Mouse (Mus musculus): Measurements from ENCODE around the gene 2310011J03Rik. TPM values are rescaled to one million over a fixed set of nuclear protein-coding genes. Genes with fewer than 3 reads are reported as not detected.

2310011J03Rik gene
- polyA plus RNA-seq, 1 experiment: 44.0 TPM

- H3K4me3 ChIP-seq: no peak overlapping the region
These were observed 37.0 kb upstream of the 2310011J03Rik start for GRCm38 (mm10) chr10:80357336-80357735.

GRCm38 (mm10) chr10:80356737-80357136, 36.4 kb upstream of the 2310011J03Rik start:
- Histone ChIP-seq H3K27me3 (ENCODE audit: control insufficient read depth, insufficient read depth, insufficient read length) (peaks cover 71% of the 10 kb centered on the region), H3K4me2 (ENCODE audit: low read depth) (no peak overlapping the region), H3ac (ENCODE audit: control insufficient read depth, insufficient read length) (no peak overlapping the region), H3K79me2 (ENCODE audit: control insufficient read depth, insufficient read depth) (no peaks in the 10 kb centered on the region), H3K36me3 (ENCODE audit: control insufficient read depth, insufficient read depth) (no peaks in the 10 kb centered on the region), H3K4me3 (no peak overlapping the region)
- TF ChIP-seq TCF3 (IDR thresholded peaks at IDR 0.05; ENCODE audit: insufficient read length, low read depth): no peak
- TF ChIP-seq POLR2A (IDR thresholded peaks at IDR 0.05; ENCODE audit: insufficient read length, low read depth): no peak
- no peak for TF ChIP-seq MYOG (IDR thresholded peaks at IDR 0.05; ENCODE audit: control insufficient read depth in 1 of 3, insufficient read depth in 1 of 3, insufficient read length in 2 of 3, low read depth in 2 of 3)
- TF ChIP-seq CEBPB (IDR thresholded peaks at IDR 0.05; ENCODE audit: insufficient read depth, poor library complexity, severe bottlenecking): no peak
- no peak for TF ChIP-seq TCF12 (IDR thresholded peaks at IDR 0.05; ENCODE audit: insufficient read depth, poor library complexity, severe bottlenecking)

More at GRCm38 (mm10) chr10:80357336-80357735, 37.0 kb upstream of the 2310011J03Rik start:
- Histone ChIP-seq H3K36me3 (ENCODE audit: control insufficient read depth, insufficient read depth) (no peaks in the 10 kb centered on the region), H3K27me3 (ENCODE audit: control insufficient read depth, insufficient read depth, insufficient read length) (peaks cover 71% of the 10 kb centered on the region), H3K4me2 (ENCODE audit: low read depth) (no peak overlapping the region), H3K79me2 (ENCODE audit: control insufficient read depth, insufficient read depth) (no peaks in the 10 kb centered on the region), H3ac (ENCODE audit: control insufficient read depth, insufficient read length) (no peak overlapping the region)
- TF ChIP-seq SRF (IDR thresholded peaks at IDR 0.05; ENCODE audit: control insufficient read depth, insufficient read length, low read depth) (no peak), POLR2A (IDR thresholded peaks at IDR 0.05; ENCODE audit: insufficient read length, low read depth) (no peak), TCF12 (IDR thresholded peaks at IDR 0.05; ENCODE audit: insufficient read depth, poor library complexity, severe bottlenecking) (no peak), E2F4 (IDR thresholded peaks at IDR 0.05; ENCODE audit: insufficient read depth) (no peak), USF1 (IDR thresholded peaks at IDR 0.05; ENCODE audit: low read depth) (no peak), CEBPB (IDR thresholded peaks at IDR 0.05; ENCODE audit: insufficient read depth, poor library complexity, severe bottlenecking) (no peak), TCF3 (IDR thresholded peaks at IDR 0.05; ENCODE audit: insufficient read length, low read depth) (no peak), MYOG (IDR thresholded peaks at IDR 0.05; ENCODE audit: control insufficient read depth in 1 of 3, insufficient read depth in 1 of 3, insufficient read length in 2 of 3, low read depth in 2 of 3) (no peak), POLR2AphosphoS2 (IDR thresholded peaks at IDR 0.05; ENCODE audit: insufficient read length, low read depth) (no peak), REST (IDR thresholded peaks at IDR 0.05; ENCODE audit: insufficient read depth, insufficient read length) (no peak), MYOD1 (IDR thresholded peaks at IDR 0.05; ENCODE audit: control insufficient read depth in 1 of 3, insufficient read length in 2 of 3, low read depth in 2 of 3) (no peak), MAX (IDR thresholded peaks at IDR 0.05; ENCODE audit: low read depth) (no peak)

GRCm38 (mm10) chr10:80356001-80356682, 35.8 kb upstream of the 2310011J03Rik start, which contains the start of gene Plk5:
TSS of gene Plk5 (plus strand) at chr10:80356459.
- Histone ChIP-seq H3ac (ENCODE audit: control insufficient read depth, insufficient read length) (no peak within 1 kb of the TSS), H3K79me2 (ENCODE audit: control insufficient read depth, insufficient read depth) (no peaks in the 10 kb centered on the region), H3K27me3 (ENCODE audit: control insufficient read depth, insufficient read depth, insufficient read length) (peaks cover 69% of the 10 kb centered on the region), H3K4me2 (ENCODE audit: low read depth) (no peak within 1 kb of the TSS), H3K4me3 (no peak within 1 kb of the TSS), H3K36me3 (ENCODE audit: control insufficient read depth, insufficient read depth) (no peaks in the 10 kb centered on the region)
- TF ChIP-seq POLR2A (IDR thresholded peaks at IDR 0.05; ENCODE audit: insufficient read length, low read depth): no peak
- no peak for TF ChIP-seq USF1 (IDR thresholded peaks at IDR 0.05; ENCODE audit: low read depth)
- no peak for TF ChIP-seq SRF (IDR thresholded peaks at IDR 0.05; ENCODE audit: control insufficient read depth, insufficient read length, low read depth)
- no peak for TF ChIP-seq POLR2AphosphoS2 (IDR thresholded peaks at IDR 0.05; ENCODE audit: insufficient read length, low read depth)
- no peak for TF ChIP-seq TCF3 (IDR thresholded peaks at IDR 0.05; ENCODE audit: insufficient read length, low read depth)
- no peak for TF ChIP-seq MYOG (IDR thresholded peaks at IDR 0.05; ENCODE audit: control insufficient read depth in 1 of 3, insufficient read depth in 1 of 3, insufficient read length in 2 of 3, low read depth in 2 of 3)
- no peak for TF ChIP-seq REST (IDR thresholded peaks at IDR 0.05; ENCODE audit: insufficient read depth, insufficient read length)
- no peak for TF ChIP-seq MAX (IDR thresholded peaks at IDR 0.05; ENCODE audit: low read depth)
- no peak for TF ChIP-seq TCF12 (IDR thresholded peaks at IDR 0.05; ENCODE audit: insufficient read depth, poor library complexity, severe bottlenecking)
- no peak for TF ChIP-seq MYOD1 (IDR thresholded peaks at IDR 0.05; ENCODE audit: control insufficient read depth in 1 of 3, insufficient read length in 2 of 3, low read depth in 2 of 3)
- TF ChIP-seq E2F4 (IDR thresholded peaks at IDR 0.05; ENCODE audit: insufficient read depth): no peak
- TF ChIP-seq CEBPB (IDR thresholded peaks at IDR 0.05; ENCODE audit: insufficient read depth, poor library complexity, severe bottlenecking): no peak

- Histone ChIP-seq H3K27me3 (ENCODE audit: control insufficient read depth, insufficient read depth, insufficient read length) (peaks cover 62% of the 10 kb centered on the region), H3K4me3 (no peak overlapping the region), H3ac (ENCODE audit: control insufficient read depth, insufficient read length) (no peak overlapping the region), H3K4me2 (ENCODE audit: low read depth) (no peak overlapping the region), H3K79me2 (ENCODE audit: control insufficient read depth, insufficient read depth) (no peaks in the 10 kb centered on the region), H3K36me3 (ENCODE audit: control insufficient read depth, insufficient read depth) (no peaks in the 10 kb centered on the region)
- TF ChIP-seq REST (IDR thresholded peaks at IDR 0.05; ENCODE audit: insufficient read depth, insufficient read length): no peak
- no peak for TF ChIP-seq TCF12 (IDR thresholded peaks at IDR 0.05; ENCODE audit: insufficient read depth, poor library complexity, severe bottlenecking)
- no peak for TF ChIP-seq SRF (IDR thresholded peaks at IDR 0.05; ENCODE audit: control insufficient read depth, insufficient read length, low read depth)
- no peak for TF ChIP-seq MYOG (IDR thresholded peaks at IDR 0.05; ENCODE audit: control insufficient read depth in 1 of 3, insufficient read depth in 1 of 3, insufficient read length in 2 of 3, low read depth in 2 of 3)
- no peak for TF ChIP-seq CEBPB (IDR thresholded peaks at IDR 0.05; ENCODE audit: insufficient read depth, poor library complexity, severe bottlenecking)
- TF ChIP-seq TCF3 (IDR thresholded peaks at IDR 0.05; ENCODE audit: insufficient read length, low read depth): no peak
- no peak for TF ChIP-seq POLR2A (IDR thresholded peaks at IDR 0.05; ENCODE audit: insufficient read length, low read depth)
- TF ChIP-seq USF1 (IDR thresholded peaks at IDR 0.05; ENCODE audit: low read depth): no peak
- no peak for TF ChIP-seq POLR2AphosphoS2 (IDR thresholded peaks at IDR 0.05; ENCODE audit: insufficient read length, low read depth)
- TF ChIP-seq MYOD1 (IDR thresholded peaks at IDR 0.05; ENCODE audit: control insufficient read depth in 1 of 3, insufficient read length in 2 of 3, low read depth in 2 of 3): no peak
- TF ChIP-seq MAX (IDR thresholded peaks at IDR 0.05; ENCODE audit: low read depth): no peak
These were observed 35.1 kb upstream of the 2310011J03Rik start for GRCm38 (mm10) chr10:80355431-80355830.
